Mouse (Mus musculus) hindbrain, embryonic 12.5 days (tissue): ENCODE measurements around the gene Psd. TPM values are rescaled to one million over a fixed set of nuclear protein-coding genes. Genes with fewer than 3 reads are reported as not detected.

Experiments
- ATAC-seq: fragments of 200-750 bp; cut with Nextera tagmentation; 2 replicates; pipeline ENCODE4 v1.8.0; 2017; ENCODE audit warnings: moderate TSS enrichment; ENCODE audit not compliant: low FRiP score
- H3K27ac ChIP-seq: fragments of 300-500 bp; sonication (generic); 2 replicates; pipeline ENCODE4 v1.5.1; 2016; ENCODE audit warnings: mild to moderate bottlenecking
- H3K27me3 ChIP-seq: fragments of 300-500 bp; sonication (generic); 2 replicates; pipeline ENCODE4 v1.6.1; 2016; ENCODE audit warnings: mild to moderate bottlenecking
- H3K36me3 ChIP-seq: fragments of 300-500 bp; sonication (generic); 2 replicates; pipeline ENCODE4 v1.6.1; 2016; ENCODE audit warnings: mild to moderate bottlenecking
- H3K4me1 ChIP-seq: fragments of 300-500 bp; sonication (generic); 2 replicates; pipeline ENCODE4 v1.6.1; 2016
- H3K4me2 ChIP-seq: fragments of 300-500 bp; sonication (generic); replicated peaks from 2 replicates; pipeline ENCODE4 v1.6.1; 2016; ENCODE audit warnings: mild to moderate bottlenecking
- H3K4me3 ChIP-seq: fragments of 300-500 bp; sonication (generic); 2 replicates; pipeline ENCODE4 v1.5.1; 2016; ENCODE audit warnings: mild to moderate bottlenecking
- H3K9ac ChIP-seq: fragments of 300-500 bp; sonication (generic); 2 replicates; pipeline ENCODE4 v1.6.1; 2016; ENCODE audit warnings: mild to moderate bottlenecking, moderate library complexity
- H3K9me3 ChIP-seq: fragments of 300-500 bp; sonication (generic); replicated peaks from 2 replicates; pipeline ENCODE4 v1.6.1; 2016; ENCODE audit warnings: mild to moderate bottlenecking
- WGBS: fragments of 180-500 bp; shearing (Covaris S2); methylation state at CpG from one replicate; pipeline ENCODE4 v1.1.7; 2016; 5-methylcytosine and 5-hydroxymethylcytosine counted together
- polyA plus RNA-seq: library from polyadenylated mRNA; unstranded; fragments of >200 nt; fragmentation: Nextera tagmentation; extraction: Ambion mirVana; gene quantifications from 2 replicates; pipeline ENCODE4 v1.2.1, GENCODE M21; 2016

The Psd gene
- polyA plus RNA-seq, 1 experiment from 2014 or later: 34.7 TPM

DNA sequence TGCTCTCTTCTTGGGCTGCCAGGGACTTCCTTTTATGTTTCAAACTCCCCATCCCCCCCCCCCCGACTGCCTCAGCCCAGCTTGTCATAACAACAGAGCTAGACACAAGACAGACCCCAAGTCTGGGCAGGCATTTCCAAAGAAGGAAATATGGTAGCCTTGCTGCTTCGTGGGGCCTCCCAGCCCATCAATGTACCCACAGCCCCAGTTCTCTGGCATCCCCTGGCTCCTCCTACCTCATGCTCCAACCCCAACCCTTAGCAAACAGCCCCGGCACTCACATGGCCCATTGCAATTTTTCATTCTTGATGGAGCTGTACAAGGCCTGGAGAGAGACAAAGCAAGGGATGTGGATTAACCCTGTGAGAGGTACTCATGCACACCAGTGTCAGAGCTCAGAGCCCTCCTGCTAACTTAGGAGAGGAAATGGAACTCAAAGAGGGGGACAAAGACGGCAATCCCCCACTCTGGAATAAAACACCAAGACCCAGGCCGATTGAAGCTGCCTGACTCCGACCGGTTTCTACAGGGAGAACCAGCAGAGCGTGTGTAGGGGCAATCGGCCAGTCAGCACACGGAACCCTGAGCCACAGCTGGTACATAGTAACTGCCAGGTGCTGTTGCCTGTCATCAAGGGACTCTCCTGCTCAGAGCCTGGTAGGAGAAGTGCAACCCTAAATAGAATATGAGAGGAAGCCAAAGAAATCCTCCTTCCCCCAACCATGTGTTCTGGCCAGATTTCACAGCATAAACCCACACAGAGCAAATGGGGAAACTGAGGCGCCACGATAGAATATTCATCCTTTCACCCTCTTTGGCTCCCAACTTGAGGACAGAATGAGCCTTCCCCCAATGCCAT, 11.0 kb downstream of the Psd start:
- Histone ChIP-seq H3K4me1 (peaks cover 38% of the 10 kb centered on the region), H3K4me3 (no peak overlapping the region; the same call in 1 of the 2 replicates), H3K36me3 (peaks cover 16% of the 10 kb centered on the region), H3K27ac (no peak overlapping the region), H3K9ac (no peak overlapping the region; the same call in 1 of the 2 replicates), H3K27me3 (peaks cover 92% of the 10 kb centered on the region), H3K9me3 (no peaks in the 10 kb centered on the region), H3K4me2 (peak overlapping the region; percentile 73)
- WGBS: 53% methylated on average over 12 of the region's 12 CpGs
- ATAC-seq: no peak

DNA sequence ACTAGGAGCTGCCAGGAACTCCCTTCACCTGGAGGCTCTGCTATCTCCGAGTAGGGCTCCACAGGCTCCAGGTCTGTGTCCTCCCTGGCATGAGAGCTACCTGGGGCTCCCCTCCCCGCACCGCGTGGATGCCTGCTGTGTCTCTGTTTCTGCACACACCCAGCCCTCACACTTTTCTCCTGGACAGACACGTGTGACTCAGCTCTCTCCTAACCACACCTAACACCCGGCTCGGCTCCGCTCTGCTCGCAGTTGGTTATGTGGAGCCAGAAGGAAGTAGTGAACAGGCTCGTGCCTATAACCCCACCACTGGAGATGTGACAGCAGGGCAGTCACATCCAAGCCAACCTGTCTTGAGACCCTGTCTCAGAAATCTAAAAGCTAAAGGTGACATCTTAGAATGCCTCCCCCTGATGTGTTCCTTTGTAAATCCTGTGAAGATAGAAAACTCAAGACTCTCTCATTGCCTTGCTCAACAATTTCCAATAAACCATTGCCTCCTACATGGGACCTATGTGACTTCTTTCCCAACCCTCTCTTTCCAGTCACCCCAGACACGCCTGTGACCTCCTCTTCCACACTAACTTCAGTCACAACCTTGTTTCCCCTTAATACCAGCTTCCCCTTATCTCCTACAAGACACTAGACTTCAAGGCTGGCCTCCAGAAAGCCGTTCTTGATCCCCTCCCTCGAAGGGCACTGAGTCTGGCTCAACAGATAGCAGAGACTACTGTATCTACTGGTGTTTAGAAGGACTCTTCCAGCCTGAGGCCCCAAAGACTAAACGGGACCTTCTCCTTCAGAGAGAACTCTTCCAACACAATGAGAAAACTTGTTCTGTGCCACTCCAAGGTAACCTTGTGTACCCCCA, 11.8 kb downstream of the Psd start:
- no peak overlapping the region for H3K27ac ChIP-seq
- H3K4me1 ChIP-seq: peaks cover 32% of the 10 kb centered on the region
- H3K36me3 ChIP-seq: peaks cover 20% of the 10 kb centered on the region
- ATAC-seq: no peak
- WGBS: 50% methylated on average over 14 of the region's 14 CpGs
- peaks cover 87% of the 10 kb centered on the region for H3K27me3 ChIP-seq
- no peak overlapping the region for H3K4me2 ChIP-seq
- H3K9me3 ChIP-seq: no peaks in the 10 kb centered on the region
- H3K9ac ChIP-seq: no peak overlapping the region
- H3K4me3 ChIP-seq: no peak overlapping the region

DNA sequence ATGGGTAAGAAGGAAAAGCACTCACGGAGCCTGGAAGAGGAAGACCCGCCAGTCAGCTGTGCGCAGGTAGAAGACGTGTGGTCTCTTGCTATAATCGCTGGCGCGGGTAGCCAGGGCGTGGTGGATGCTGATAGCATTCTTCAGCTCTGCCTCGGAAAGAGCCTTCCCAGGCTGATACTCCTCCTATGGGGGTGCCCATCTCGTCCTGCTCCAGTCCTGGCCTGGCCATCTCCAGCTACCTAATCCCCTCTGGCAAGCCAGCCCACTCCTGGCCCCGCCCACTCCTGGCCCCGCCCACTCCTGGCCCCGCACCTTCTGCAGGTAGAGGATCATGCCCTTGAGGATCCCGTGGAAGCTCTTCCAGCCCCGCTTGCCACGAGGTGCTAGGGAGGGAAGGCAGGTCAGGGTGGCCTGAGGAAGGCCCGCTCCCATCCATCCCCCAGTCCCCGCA, 12.8 kb downstream of the Psd start:
- 15% methylated on average over 18 of the region's 18 CpGs for WGBS

DNA sequence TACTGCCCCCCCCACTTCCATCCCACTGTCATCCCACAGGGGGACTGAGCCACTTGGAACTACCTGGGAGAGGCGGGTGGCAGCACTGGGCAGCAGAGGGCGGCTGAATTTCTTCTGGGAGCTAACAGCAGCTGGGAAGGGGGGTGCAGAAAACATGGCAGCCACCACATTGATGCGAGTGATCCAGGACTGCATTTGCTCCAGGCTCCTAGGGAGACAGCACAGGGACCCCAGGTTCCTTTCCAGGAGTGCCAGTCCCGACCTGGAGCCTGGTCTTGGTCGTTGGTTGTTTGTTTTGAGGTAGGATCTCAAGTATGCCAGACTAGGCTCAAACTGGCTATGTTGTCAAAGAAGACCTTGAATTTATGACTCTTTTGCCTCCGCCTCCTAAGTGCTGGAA, 13.4 kb downstream of the Psd start:
- Histone ChIP-seq H3K4me3 (no peak overlapping the region), H3K27ac (no peak overlapping the region), H3K4me1 (peaks cover 33% of the 10 kb centered on the region), H3K27me3 (peaks cover 79% of the 10 kb centered on the region), H3K9ac (no peak overlapping the region), H3K4me2 (no peak overlapping the region), H3K36me3 (peaks cover 20% of the 10 kb centered on the region), H3K9me3 (no peaks in the 10 kb centered on the region)
- ATAC-seq: no peak
- WGBS: 63% methylated on average over 6 of the region's 6 CpGs

More for the DNA sequence above, 12.8 kb downstream of the Psd start:
- H3K4me2 ChIP-seq: 0 out of 2 replicates have a peak overlapping the region, but pooled peaks have one; percentile 6
- no peak for ATAC-seq
- peaks cover 20% of the 10 kb centered on the region for H3K36me3 ChIP-seq
- H3K27me3 ChIP-seq: peaks cover 82% of the 10 kb centered on the region
- H3K4me1 ChIP-seq: peaks cover 35% of the 10 kb centered on the region
- H3K27ac ChIP-seq: no peak overlapping the region
- no peaks in the 10 kb centered on the region for H3K9me3 ChIP-seq
- H3K9ac ChIP-seq: no peak overlapping the region
- no peak overlapping the region for H3K4me3 ChIP-seq

DNA sequence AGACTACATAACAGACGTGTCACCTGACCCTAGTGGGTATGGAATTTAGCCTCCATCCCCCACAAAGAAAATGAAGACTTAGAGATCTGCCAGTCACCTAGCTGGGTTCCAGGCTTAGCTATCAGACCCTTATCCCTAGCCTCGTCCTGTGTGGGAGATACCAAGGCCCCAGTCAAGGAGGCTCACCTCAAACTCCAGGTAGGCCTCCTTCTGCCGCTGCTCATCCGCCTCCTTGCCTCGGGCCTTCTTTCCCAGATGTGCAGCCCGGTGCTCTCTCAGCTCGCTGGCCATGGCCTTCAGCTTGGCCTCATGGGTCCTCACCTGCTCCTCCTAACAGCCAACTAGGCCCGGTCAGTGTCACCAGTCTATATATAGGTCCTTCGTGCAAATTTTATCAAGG, 13.8 kb downstream of the Psd start:
- 83% methylated on average over 9 of the region's 9 CpGs for WGBS
- Histone ChIP-seq H3K9me3 (no peaks in the 10 kb centered on the region), H3K36me3 (peaks cover 20% of the 10 kb centered on the region), H3K9ac (no peak overlapping the region), H3K4me1 (peaks cover 32% of the 10 kb centered on the region), H3K27me3 (peaks cover 79% of the 10 kb centered on the region), H3K4me3 (no peak overlapping the region), H3K27ac (no peak overlapping the region), H3K4me2 (no peak overlapping the region)
- no peak for ATAC-seq

DNA sequence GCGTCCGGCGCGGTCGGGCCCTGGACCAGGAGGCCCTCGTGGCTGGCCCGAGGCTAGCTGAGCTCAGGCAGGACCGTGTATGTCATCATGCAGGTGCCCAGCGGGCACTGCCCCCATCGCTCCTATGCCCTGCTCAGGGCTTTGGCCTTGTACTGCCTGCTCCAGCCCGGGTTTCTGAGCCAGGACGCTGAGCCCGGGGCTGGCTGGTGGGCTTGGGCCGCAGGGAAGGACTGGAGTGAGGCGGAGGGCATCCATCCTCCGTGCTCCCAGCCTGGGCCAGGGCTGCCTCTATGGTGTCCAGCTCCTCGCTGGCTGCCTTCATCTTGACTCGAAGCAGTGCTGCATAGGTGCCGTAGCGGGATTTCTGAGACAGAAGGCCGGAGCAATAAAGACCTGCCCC, 14.4 kb downstream of the Psd start:
- H3K36me3 ChIP-seq: peaks cover 20% of the 10 kb centered on the region
- ATAC-seq: no peak
- H3K9me3 ChIP-seq: no peaks in the 10 kb centered on the region
- peaks cover 80% of the 10 kb centered on the region for H3K27me3 ChIP-seq
- H3K9ac ChIP-seq: no peak overlapping the region
- no peak overlapping the region for H3K27ac ChIP-seq
- WGBS: 88% methylated on average over 21 of the region's 21 CpGs
- H3K4me2 ChIP-seq: no peak overlapping the region
- peaks cover 26% of the 10 kb centered on the region for H3K4me1 ChIP-seq
- H3K4me3 ChIP-seq: no peak overlapping the region

DNA sequence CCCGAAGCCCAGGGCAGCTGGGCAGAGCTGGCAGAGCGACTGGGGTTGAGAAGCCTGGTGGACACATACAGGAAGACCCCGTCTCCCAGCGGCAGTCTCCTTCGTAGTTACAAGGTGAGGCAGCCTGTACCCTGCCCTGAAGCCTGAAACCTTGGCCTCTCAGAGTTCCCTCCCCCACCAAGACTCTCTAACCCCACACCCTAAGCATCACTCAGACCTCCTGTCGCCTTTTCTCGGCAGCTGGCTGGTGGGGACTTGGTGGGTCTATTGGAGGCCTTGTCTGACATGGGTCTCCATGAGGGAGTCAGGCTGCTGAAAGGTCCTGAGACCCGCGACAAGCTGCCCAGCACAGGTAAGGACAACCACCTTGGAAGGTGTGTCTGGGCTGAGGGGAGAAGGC, 15.6 kb downstream of the Psd start:
- ATAC-seq: no peak
- Histone ChIP-seq H3K4me2 (no peak overlapping the region), H3K36me3 (peaks cover 20% of the 10 kb centered on the region), H3K27ac (no peak overlapping the region), H3K27me3 (peaks cover 80% of the 10 kb centered on the region), H3K4me1 (peaks cover 18% of the 10 kb centered on the region), H3K4me3 (no peak overlapping the region), H3K9me3 (no peaks in the 10 kb centered on the region), H3K9ac (no peak overlapping the region)
- 86% methylated on average over 9 of the region's 9 CpGs for WGBS

DNA sequence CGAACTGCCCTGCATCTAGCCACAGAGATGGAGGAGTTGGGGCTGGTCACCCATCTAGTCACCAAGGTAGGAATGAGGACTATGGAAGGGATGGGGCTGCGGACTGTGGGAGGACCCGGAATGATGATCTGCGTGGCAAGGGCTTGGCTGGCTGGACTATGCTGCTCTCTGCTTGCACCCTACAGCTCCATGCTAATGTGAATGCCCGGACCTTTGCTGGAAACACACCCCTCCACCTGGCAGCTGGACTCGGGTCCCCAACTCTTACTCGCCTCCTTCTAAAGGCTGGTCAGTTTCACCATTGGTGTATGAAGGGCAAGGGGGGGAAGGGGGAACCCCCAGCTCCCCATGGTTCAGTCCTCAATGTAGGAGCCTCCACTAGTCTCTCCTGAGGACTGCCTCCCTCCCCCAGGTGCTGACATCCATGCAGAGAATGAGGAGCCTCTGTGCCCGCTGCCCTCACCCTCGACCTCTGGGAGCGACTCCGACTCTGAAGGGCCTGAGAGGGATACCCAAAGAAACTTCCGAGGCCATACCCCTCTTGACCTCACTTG, 16.6 kb downstream of the Psd start:
- peaks cover 20% of the 10 kb centered on the region for H3K36me3 ChIP-seq
- 89% methylated on average over 12 of the region's 12 CpGs for WGBS
- no peak overlapping the region for H3K27ac ChIP-seq
- no peak overlapping the region for H3K9ac ChIP-seq
- H3K4me2 ChIP-seq: no peak overlapping the region
- no peak for ATAC-seq
- no peak overlapping the region for H3K4me3 ChIP-seq
- H3K27me3 ChIP-seq: peaks cover 75% of the 10 kb centered on the region
- H3K4me1 ChIP-seq: peaks cover 19% of the 10 kb centered on the region
- H3K9me3 ChIP-seq: no peaks in the 10 kb centered on the region

DNA sequence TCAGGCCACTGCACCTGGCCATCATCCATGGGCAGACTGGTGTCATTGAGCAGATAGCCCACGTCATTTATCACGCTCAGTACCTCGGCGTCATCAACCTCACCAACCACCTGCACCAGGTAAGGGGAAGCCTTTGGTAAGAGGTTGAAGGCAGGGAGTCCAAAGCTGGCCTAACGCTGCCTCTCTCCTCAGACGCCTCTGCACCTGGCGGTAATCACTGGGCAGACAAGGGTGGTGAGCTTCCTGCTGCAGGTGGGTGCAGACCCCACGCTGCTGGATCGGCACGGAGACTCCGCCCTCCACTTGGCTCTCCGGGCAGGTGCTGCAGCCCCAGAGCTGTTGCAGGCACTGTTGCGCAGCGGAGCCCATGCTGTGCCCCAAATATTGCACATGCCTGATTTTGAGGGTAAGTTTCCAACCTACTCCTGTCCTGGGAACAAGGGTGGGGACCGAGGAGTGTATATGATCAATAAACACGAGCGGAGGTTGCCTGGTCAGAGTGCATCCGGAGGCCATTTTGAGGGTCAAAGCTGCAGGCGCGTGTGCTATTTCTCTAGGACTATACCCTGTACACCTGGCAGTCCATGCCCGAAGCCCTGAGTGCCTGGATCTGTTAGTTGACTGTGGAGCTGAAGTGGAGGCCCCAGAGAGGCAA, 17.2 kb downstream of the Psd start:
- H3K4me2 ChIP-seq: no peak overlapping the region
- H3K27me3 ChIP-seq: peaks cover 71% of the 10 kb centered on the region
- ATAC-seq: no peak
- 81% methylated on average over 21 of the region's 21 CpGs for WGBS
- H3K36me3 ChIP-seq: peaks cover 20% of the 10 kb centered on the region
- peaks cover 24% of the 10 kb centered on the region for H3K4me1 ChIP-seq
- no peak overlapping the region for H3K9ac ChIP-seq
- no peak overlapping the region for H3K4me3 ChIP-seq
- no peak overlapping the region for H3K27ac ChIP-seq
- H3K9me3 ChIP-seq: no peaks in the 10 kb centered on the region

DNA sequence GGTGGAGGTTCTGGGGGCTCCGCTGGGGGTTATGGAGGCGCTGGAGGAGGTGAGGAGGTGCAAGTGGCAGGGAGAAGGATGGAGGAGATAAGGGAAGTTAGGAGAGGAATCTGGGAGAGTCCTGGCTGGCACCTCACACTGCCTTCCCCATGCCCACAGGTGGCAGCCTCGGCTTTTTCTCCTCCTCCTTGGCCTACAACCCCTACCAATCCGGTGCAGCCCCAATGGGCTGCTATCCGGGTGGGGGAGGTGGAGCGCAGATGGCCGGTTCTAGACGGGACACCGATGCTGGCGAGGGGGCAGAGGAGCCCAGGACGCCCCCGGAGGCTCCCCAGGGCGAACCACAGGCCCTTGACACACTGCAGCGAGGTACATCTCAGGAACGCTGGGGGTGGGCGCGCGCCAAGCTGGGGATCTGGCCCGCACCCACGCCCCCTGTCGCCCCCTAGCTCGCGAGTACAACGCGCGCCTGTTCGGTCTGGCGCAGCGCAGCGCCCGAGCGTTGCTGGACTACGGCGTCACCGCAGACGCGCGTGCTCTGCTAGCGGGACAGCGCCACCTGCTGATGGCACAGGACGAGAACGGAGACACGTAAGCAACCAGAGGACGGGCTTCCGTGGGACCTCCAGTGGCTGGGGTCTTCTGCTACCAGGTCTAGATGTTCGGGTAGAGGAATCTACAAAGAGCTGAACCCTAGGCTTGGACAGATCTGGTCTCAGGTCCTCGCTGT, 18.1 kb downstream of the Psd start:
- WGBS: 1% methylated on average over 46 of the region's 47 CpGs
- H3K27ac ChIP-seq: no peak overlapping the region
- H3K9me3 ChIP-seq: no peaks in the 10 kb centered on the region
- peaks cover 26% of the 10 kb centered on the region for H3K4me1 ChIP-seq
- H3K4me2 ChIP-seq: peak overlapping the region; percentile 75
- peaks cover 20% of the 10 kb centered on the region for H3K36me3 ChIP-seq
- peak overlapping the region; percentile 65 for H3K9ac ChIP-seq
- peak overlapping the region; percentile 37 for H3K4me3 ChIP-seq
- peaks cover 64% of the 10 kb centered on the region for H3K27me3 ChIP-seq
- peak; percentile 21 for ATAC-seq

DNA sequence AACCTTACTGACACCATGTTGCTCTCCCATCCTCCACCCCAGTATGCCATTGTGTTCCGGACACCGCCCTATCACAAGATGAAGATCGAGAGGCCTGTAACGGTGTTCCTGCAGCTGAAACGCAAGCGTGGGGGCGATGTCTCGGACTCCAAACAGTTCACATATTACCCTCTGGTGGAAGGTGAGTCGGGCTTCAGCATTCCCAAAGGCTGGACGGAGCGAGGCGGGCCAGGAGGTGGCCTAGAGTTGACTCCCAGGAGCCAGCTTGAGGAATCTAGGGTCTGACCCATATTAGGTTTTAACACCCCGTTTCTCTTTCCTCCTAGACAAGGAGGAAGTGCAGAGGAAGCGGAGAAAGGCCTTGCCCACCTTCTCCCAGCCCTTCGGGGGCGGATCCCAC, 18.7 kb downstream of the Psd start:
- peak overlapping the region; percentile 75 for H3K4me2 ChIP-seq
- no peak for ATAC-seq

More for the DNA sequence above, 18.7 kb downstream of the Psd start:
- Histone ChIP-seq H3K4me1 (peaks cover 26% of the 10 kb centered on the region), H3K27me3 (peaks cover 59% of the 10 kb centered on the region), H3K36me3 (peaks cover 16% of the 10 kb centered on the region), H3K9me3 (no peaks in the 10 kb centered on the region), H3K27ac (no peak overlapping the region), H3K9ac (peak overlapping the region; percentile 65), H3K4me3 (no peak overlapping the region)
- 54% methylated on average over 16 of the region's 16 CpGs for WGBS
